Comparison of ENCODE assay signal across 18 mouse cellular contexts in genomic region chr11:22913744-22914143, GRCm38 (mm10). TPM values are rescaled to one million over a fixed set of nuclear protein-coding genes. Genes with fewer than 3 reads are reported as not detected.
DNase-seq lines count a peak whose midpoint lies in the region; ATAC-seq and TF ChIP-seq lines count a peak whose summit lies in the region.
"Had no signal": no experiment of that assay in that cellular context is flagged by ENCODE, and none has a peak within 500 bp of the region (broad histone marks: within the 10 kb centered on the region; RNA-seq: fewer than 3 reads in every experiment).

No protein-coding gene starts in this region.

- DNase-seq in embryo, embryonic 10 days (ENCODE audit: low spot score): peak; percentile 12
- no peak for DNase-seq in embryo, embryonic 10.5 days (ENCODE audit: low spot score)
- peak; percentile 55 for DNase-seq in MEL (ENCODE audit: low read depth, low spot score)
- DNase-seq in gastrocnemius, postnatal 25 days: no peak
- no peak for DNase-seq in layer of hippocampus, postnatal 14 days (ENCODE audit: low spot score in 2 of 2)
- no peak for DNase-seq in adrenal gland, postnatal 4 days (ENCODE audit: low spot score in 2 of 2)
- DNase-seq: cerebellum, postnatal 25 days; gastrocnemius, postnatal 36 days; heart, postnatal 10 days; lung, postnatal 10 days; thymus, adult 2 months had no signal

- peak; percentile 65 to 72 for TF ChIP-seq EP300 in MEL (IDR thresholded peaks at IDR 0.05; ENCODE audit: low read depth in 1 of 2, low read length in 2 of 2)

- WGBS in liver, embryonic 15.5 days (ENCODE audit: insufficient replicate concordance): 30% methylated on average over 4 of the region's 4 CpGs

- 0 out of 2 replicates have a peak, but pooled peaks have one; percentile 19 for ATAC-seq in erythroid progenitor cell, adult 5-6 weeks (replicated peaks; ENCODE audit: low FRiP score, poor library complexity, severe bottlenecking)
- ATAC-seq in liver, embryonic 15.5 days (ENCODE audit: insufficient read depth): peak; percentile 81
- ATAC-seq: forebrain, embryonic 14.5 days; intestine, embryonic 15.5 days; midbrain, embryonic 15.5 days had no signal

- no peaks in the 10 kb centered on the region for H3K79me2 ChIP-seq in MEL (ENCODE audit: control insufficient read depth, insufficient read depth, low read length, poor library complexity)

- H3K4me3 ChIP-seq in MEL (ENCODE audit: control insufficient read depth in 1 of 2, insufficient read depth in 1 of 2, low read depth in 2 of 2, low read length in 2 of 2): no peak overlapping the region
- no peak overlapping the region for H3K4me3 ChIP-seq in liver, embryonic 15.5 days (replicated peaks)
- H3K4me3 ChIP-seq: hindbrain, embryonic 12.5 days; intestine, embryonic 15.5 days; midbrain, embryonic 15.5 days; neural tube, embryonic 15.5 days had no signal

- H3K4me2 ChIP-seq in liver, embryonic 15.5 days: no peak overlapping the region
- H3K4me2 ChIP-seq: hindbrain, embryonic 12.5 days; intestine, embryonic 15.5 days; midbrain, embryonic 15.5 days; neural tube, embryonic 15.5 days had no signal

- TF ChIP-seq POLR2A in MEL (IDR thresholded peaks at IDR 0.05; ENCODE audit: control insufficient read depth in 1 of 2, insufficient read depth in 1 of 2, low read depth in 1 of 2, low read length in 2 of 2, poor library complexity in 1 of 2): no peak

- peaks cover 0 to 4% of the 10 kb centered on the region in 2 experiments; a peak in 1 of 4 replicates for H3K36me3 ChIP-seq in MEL (ENCODE audit: control insufficient read depth in 1 of 2, insufficient read depth in 2 of 2, low read length in 2 of 2)
- no peaks in the 10 kb centered on the region for H3K36me3 ChIP-seq in liver, embryonic 15.5 days (replicated peaks)
- H3K36me3 ChIP-seq: hindbrain, embryonic 12.5 days; intestine, embryonic 15.5 days; midbrain, embryonic 15.5 days; neural tube, embryonic 15.5 days had no signal

- H3K27ac ChIP-seq in MEL (ENCODE audit: control insufficient read depth, low read depth, low read length): no peak overlapping the region
- H3K27ac ChIP-seq in liver, embryonic 15.5 days (replicated peaks): no peak overlapping the region
- H3K27ac ChIP-seq: hindbrain, embryonic 12.5 days; intestine, embryonic 15.5 days; midbrain, embryonic 15.5 days; neural tube, embryonic 15.5 days had no signal

- no peaks in the 10 kb centered on the region for H3K27me3 ChIP-seq in MEL (ENCODE audit: control insufficient read depth in 1 of 2, insufficient read depth in 2 of 2, low read length in 2 of 2)
- no peaks in the 10 kb centered on the region for H3K27me3 ChIP-seq in liver, embryonic 15.5 days
- H3K27me3 ChIP-seq: hindbrain, embryonic 12.5 days; intestine, embryonic 15.5 days; midbrain, embryonic 15.5 days; neural tube, embryonic 15.5 days had no signal

- TF ChIP-seq RAD21 in MEL (IDR thresholded peaks at IDR 0.05; ENCODE audit: low read depth, low read length): no peak

- no peaks in the 10 kb centered on the region for H3K9me3 ChIP-seq in MEL (replicated peaks; ENCODE audit: insufficient read depth, low read length)
- H3K9me3 ChIP-seq in liver, embryonic 15.5 days (replicated peaks): no peaks in the 10 kb centered on the region
- H3K9me3 ChIP-seq: hindbrain, embryonic 12.5 days; intestine, embryonic 15.5 days; midbrain, embryonic 15.5 days; neural tube, embryonic 15.5 days had no signal

- H3K4me1 ChIP-seq in MEL (ENCODE audit: control insufficient read depth in 1 of 2, insufficient read depth in 2 of 2, low read length in 2 of 2): peaks cover 0 to 3% of the 10 kb centered on the region in 2 experiments; a peak in 2 of 4 replicates
- peaks cover 30% of the 10 kb centered on the region for H3K4me1 ChIP-seq in liver, embryonic 15.5 days (replicated peaks)
- H3K4me1 ChIP-seq: hindbrain, embryonic 12.5 days; intestine, embryonic 15.5 days; midbrain, embryonic 15.5 days had no signal

- TF ChIP-seq CTCF in MEL (IDR thresholded peaks at IDR 0.05 in 2 of 3, conservative IDR thresholded peaks at IDR 0.05 in 1 of 3; ENCODE audit: control insufficient read depth in 1 of 3, insufficient read depth in 1 of 3, low read depth in 2 of 3, low read length in 3 of 3, poor library complexity in 1 of 3, severe bottlenecking in 1 of 3): no peak

- no peak overlapping the region for H3K9ac ChIP-seq in MEL (ENCODE audit: control insufficient read depth, low read depth, low read length, poor library complexity, severe bottlenecking)
- no peak overlapping the region for H3K9ac ChIP-seq in liver, embryonic 15.5 days
- H3K9ac ChIP-seq: hindbrain, embryonic 12.5 days; intestine, embryonic 15.5 days; midbrain, embryonic 15.5 days; neural tube, embryonic 15.5 days had no signal

TF ChIP-seq in MEL, 35 proteins besides CTCF, POLR2A, EP300 and RAD21:
- TF ChIP-seq NRF1 (IDR thresholded peaks at IDR 0.05; ENCODE audit: insufficient read depth, low read depth, low read length, poor library complexity, severe bottlenecking) (no peak), BHLHE40 (IDR thresholded peaks at IDR 0.05; ENCODE audit: borderline replicate concordance, low read depth, low read length) (peak; percentile 28; the same call in 1 of the 2 replicates), GATA1 (IDR thresholded peaks at IDR 0.05; ENCODE audit: low read depth, low read length) (peak; percentile 36), POLR2AphosphoS2 (IDR thresholded peaks at IDR 0.05; ENCODE audit: low read length) (no peak), MXI1 (IDR thresholded peaks at IDR 0.05; ENCODE audit: low read depth, low read length) (peak; percentile 34; the same call in 1 of the 2 replicates), TCF12 (IDR thresholded peaks at IDR 0.05; ENCODE audit: low read depth, low read length) (peak; percentile 64; the same call in 1 of the 2 replicates), MEF2A (IDR thresholded peaks at IDR 0.05; ENCODE audit: extremely low read depth, insufficient replicate concordance, low read depth, low read length, poor library complexity, severe bottlenecking) (no peak), TAL1 (IDR thresholded peaks at IDR 0.05; ENCODE audit: low read length) (peak; percentile 58), SIN3A (IDR thresholded peaks at IDR 0.05; ENCODE audit: low read length) (0 out of 2 replicates have a peak, but pooled peaks have one; percentile 18), RCOR1 (IDR thresholded peaks at IDR 0.05; ENCODE audit: low read depth, low read length) (peak; percentile 42; the same call in 1 of the 2 replicates), MAX (IDR thresholded peaks at IDR 0.05; ENCODE audit: low read length) (no peak), ZNF384 (IDR thresholded peaks at IDR 0.05; ENCODE audit: low read depth, low read length) (no peak)

RNA-seq across cellular contexts. Expression of gene B3gnt2, which starts 53.0 kb away (rescaled TPM):
- 36.7 and 36.8 TPM in 2 replicates for total RNA-seq in MEL (2012; rRNA removed)
- polyA plus RNA-seq in MEL (2012; ENCODE audit: insufficient read depth in 1 of 2, insufficient read length in 2 of 2, low read depth in 1 of 2, low replicate concordance in 2 of 2, missing spikeins in 1 of 2): 10 to 100 TPM in 1 of 2 experiments, not detected in 1; 66.4 TPM
- 0.42 TPM in 1 of 2 replicates, not detected in the other for total RNA-seq in erythroid progenitor cell, adult 5-6 weeks (2015; ENCODE audit: low replicate concordance)
- total RNA-seq in erythroid progenitor cell, adult 5-6 weeks (2017; ENCODE audit: low replicate concordance): 4.4 and 11.2 TPM in 2 replicates
- polyA plus RNA-seq in liver, embryonic 15.5 days (2015; fragmentation: Nextera tagmentation; extraction: Ambion mirVana): 5.3 TPM in 2 replicates
- total RNA-seq in gastrocnemius, postnatal 25 days (2021): 1 to 10 TPM; 2.1 to 2.4 TPM
- 10 to 100 TPM; 16.1 TPM for total RNA-seq in layer of hippocampus, postnatal 14 days (2021)
- 10 to 100 TPM; 52.7 to 60.0 TPM for total RNA-seq in adrenal gland, postnatal 4 days (2021)

RNA-seq across cellular contexts. Expression of gene Zrsr1, which starts 58.1 kb away (rescaled TPM):
- 10.4 and 11.3 TPM in 2 replicates for total RNA-seq in MEL (2012; rRNA removed)
- polyA plus RNA-seq in MEL (2012; ENCODE audit: insufficient read depth in 1 of 2, insufficient read length in 2 of 2, low read depth in 1 of 2, low replicate concordance in 2 of 2, missing spikeins in 1 of 2): 10 to 100 TPM in 1 of 2 experiments, not detected in 1; 15.8 TPM
- total RNA-seq in erythroid progenitor cell, adult 5-6 weeks (2015; ENCODE audit: low replicate concordance): 27.4 and 31.0 TPM in 2 replicates
- 48.4 and 75.7 TPM in 2 replicates for total RNA-seq in erythroid progenitor cell, adult 5-6 weeks (2017; ENCODE audit: low replicate concordance)
- polyA plus RNA-seq in liver, embryonic 15.5 days (2015; fragmentation: Nextera tagmentation; extraction: Ambion mirVana): 1.9 and 2.6 TPM in 2 replicates
- 10 to 100 TPM; 11.0 to 11.5 TPM for total RNA-seq in gastrocnemius, postnatal 25 days (2021)
- total RNA-seq in layer of hippocampus, postnatal 14 days (2021): 10 to 100 TPM; 50.8 to 57.3 TPM
- 10 to 100 TPM; 20.6 to 21.9 TPM for total RNA-seq in adrenal gland, postnatal 4 days (2021)

Comparison
In these comparisons a context has a peak if more than half of its experiments do, and no peak if none do; other contexts are left out.
1. DNase-seq: peak in embryo, embryonic 10 days (single experiment) and MEL (single experiment); none in embryo, embryonic 10.5 days (single experiment), gastrocnemius, postnatal 25 days (single experiment), layer of hippocampus, postnatal 14 days (0 of 2) and adrenal gland, postnatal 4 days (0 of 2).